Mouse (Mus musculus) cerebellum, adult 11 months (tissue): ENCODE results near the gene Ube3c.
A peak's percentile ranks its signal among the peaks of the same experiment; 100 is the strongest.
"Not testable (repeated sequence)": the region's sequence is repeated elsewhere in the genome, so short reads cannot be mapped to it uniquely, and the experiment has no call there.

ENCODE experiments used
- DNase-seq: peaks from one replicate; pipeline ENCODE4 v3.0.0; 2022

Ube3c gene

GRCm38 (mm10) chr5:29568848-29569377, at the start of gene Ube3c:
Gene Ube3c (plus strand): TSS chr5:29569242.
- peak; percentile 99 for DNase-seq

DNA sequence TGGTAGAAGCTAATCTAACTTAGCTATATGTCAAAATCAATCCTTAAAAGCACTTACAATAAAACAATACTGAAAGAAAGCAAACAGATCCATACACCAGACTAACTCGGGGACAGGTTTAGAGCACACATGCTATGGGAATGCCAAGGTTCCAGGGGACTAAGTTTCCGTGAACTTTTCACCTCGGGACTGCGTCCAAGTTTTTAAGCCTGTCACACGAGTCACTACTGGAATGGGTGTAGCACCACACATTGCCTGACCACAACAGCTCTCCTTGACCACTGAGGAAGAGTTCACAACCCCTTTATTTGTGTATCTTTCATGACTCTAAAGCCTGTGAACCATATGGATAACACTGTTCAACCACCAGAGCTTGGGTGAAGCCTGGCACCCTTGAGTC, 8.9 kb upstream of the Ube3c start:
- DNase-seq = no peak

DNA sequence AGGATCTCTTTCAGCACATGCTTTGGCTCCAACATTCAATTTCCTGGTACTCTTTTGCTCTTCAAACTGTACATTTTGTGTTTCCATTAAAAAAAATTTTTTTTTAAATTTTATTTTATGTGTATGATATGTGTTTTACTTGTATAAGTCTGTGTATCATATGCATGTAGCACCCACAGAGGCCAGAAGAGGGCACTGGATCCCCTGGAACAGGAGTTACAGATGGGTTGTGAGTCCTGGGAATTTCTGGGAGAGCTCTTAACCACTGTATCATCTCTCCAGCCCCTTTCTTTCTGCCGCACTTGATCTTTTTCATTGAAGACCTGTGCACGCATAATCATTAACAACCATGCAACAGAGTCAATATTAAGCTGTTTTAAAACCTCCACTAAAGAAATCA, 8.4 kb upstream of the Ube3c start:
- DNase-seq = no peak

DNA sequence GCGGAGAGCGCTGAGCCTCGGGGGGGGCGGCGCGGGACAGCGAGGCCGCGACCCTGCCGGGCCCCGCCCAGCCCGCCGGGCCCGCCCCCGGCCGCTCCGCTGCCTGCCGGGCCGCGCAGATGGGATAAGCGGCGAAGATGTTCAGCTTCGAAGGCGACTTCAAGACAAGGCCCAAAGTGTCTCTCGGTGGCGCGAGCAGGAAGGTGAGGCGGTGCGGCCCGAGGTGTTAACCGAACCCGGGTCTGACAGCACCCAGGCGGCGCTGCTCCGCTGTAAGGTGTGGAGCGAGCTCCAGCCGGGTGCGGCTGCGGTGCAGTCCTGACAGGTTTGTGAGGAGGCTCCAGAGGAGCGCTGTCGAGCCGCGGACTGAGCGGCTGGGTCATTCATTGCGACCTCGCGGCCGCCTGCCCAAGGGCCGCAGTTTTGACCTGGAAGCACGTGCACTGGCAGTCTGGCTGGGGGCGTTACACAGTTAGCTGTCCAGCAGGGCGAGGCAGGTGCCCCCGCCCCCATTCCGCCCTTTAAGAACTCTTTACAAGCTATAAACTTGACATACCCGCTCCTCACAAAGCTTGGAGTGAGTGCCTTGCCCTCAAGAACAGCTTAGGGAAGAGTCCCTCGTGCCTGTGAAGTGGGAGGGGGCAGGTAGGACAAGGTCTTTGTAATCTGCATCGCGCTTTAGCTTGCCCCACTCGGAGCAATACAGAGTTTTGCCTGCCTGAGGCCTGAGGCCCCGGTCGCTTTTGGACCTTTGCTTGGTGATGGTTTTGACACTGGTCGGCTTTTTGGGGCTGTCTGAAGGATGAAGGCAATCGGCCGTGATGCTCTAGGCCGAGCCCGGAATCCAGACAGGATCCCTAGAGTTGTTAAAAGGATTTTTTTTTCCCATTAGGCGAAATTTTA, 587 bp downstream of the Ube3c start:
- DNase-seq = no peak

- DNase-seq = not testable (repeated sequence)
Measured at GRCm38 (mm10) chr5:29574286-29574685, 5.2 kb downstream of the Ube3c start.

DNA sequence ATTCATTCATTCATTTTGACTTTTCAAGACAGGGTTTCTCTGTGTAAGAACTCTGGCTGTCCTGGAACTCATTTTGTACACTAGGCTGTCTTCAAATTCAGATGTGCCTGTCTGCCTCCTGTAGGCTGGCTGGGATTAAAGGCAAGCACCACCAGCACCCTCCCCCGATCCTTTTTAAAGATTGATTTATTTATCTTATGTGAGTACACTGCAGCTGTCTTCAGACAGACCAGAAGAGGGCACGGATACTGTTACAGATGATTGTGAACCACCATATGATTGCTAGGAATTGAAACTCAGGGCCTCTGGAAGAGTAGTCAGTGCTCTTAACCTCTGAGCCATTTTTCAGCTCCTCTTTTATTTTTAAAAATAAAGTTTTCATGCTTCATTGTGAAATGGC, 6.0 kb downstream of the Ube3c start:
- no peak for DNase-seq

DNA sequence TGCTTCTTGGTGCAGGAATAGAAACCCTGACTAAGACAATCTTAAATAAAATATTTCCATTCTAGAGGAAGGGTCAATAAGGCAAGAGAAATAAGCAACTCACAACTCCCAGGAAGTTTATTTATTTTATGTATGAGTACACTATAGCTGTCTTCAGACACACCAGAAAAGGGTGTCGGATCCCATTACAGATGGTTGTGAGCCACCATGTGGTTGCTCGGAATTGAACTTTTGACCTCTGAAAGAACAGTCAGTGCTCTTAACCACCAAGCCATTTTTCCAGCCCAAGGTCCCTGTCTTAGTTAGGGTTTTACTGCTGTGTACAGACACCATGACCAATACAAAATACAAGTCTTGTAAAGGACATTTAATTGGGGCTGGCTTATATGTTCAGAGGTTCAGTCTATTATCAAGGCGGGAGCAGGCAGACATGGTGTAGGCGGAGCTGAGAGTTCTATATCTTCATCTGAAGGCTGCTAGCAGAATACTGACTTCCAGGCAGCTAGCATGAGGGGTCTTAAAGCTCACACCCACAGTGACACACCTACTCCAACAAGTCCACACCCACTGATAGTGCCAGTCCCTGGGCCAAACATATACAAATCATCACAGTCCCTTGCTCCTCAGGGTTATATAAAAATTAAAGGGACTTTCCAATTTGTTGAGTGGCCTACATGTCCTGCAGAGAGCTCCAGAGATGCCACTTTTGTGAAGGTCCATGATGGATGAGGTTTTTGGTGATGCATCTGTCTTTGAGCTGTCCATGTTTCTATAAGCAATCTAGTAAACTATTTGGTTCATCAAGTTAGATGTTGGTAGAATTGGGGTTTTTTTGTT, 9.0 kb downstream of the Ube3c start:
- DNase-seq = no peak

DNA sequence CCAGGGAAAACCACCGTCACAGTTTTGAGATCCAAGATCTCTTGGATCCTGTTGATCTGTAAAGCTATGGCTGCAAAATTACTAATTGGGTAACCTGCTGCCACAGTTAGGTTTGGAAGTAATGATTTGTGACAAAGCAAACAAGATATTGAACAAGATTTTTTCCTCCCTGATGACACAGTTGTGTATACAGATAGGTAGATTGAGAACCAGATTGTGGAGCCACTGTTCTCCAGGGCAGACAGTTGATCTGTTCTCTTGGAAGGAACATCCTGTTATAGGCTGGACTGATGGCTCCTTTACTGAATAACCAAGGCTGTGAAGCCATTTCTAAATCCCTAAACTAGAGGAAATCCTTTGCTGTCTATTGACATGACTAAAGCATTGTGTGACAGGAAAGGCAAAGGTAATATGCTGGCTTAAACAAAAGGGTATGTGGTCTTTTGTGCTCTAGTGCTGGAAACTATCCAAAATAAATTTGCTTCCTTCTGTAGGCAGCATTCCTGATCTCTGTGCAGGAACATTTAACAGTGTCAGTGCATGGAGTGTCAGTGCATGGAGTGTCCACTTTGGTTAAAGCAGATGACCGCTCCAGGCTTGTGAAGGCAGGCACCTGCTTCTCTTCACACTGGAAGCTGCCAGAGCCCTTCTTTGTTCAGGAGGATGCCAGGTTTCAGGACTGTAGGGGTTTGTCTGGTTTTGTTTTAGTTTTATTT, 15.0 kb downstream of the Ube3c start:
- no peak for DNase-seq

DNA sequence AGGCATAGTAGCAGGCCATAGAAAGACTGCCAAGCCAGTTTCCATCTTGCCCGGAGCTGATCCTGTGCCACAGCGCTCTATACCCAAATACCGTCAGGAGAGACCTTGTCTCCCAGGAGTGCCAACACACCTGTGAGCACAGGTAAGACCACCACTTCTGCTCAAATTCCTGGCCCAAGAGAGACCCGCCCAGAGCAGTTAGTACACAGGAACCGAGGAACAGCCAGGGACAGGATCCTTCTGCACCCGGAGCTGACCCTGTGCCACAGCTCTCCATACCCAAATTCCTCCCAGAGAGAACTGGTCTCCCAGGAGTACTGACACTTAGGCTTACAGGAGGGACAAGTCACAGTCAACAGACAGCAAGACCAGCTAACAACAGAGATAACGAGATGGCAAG, 23.1 kb downstream of the Ube3c start:
- DNase-seq = not testable (repeated sequence)

- DNase-seq = no peak
Measured at GRCm38 (mm10) chr5:29606546-29606945, 37.5 kb downstream of the Ube3c start.

DNA sequence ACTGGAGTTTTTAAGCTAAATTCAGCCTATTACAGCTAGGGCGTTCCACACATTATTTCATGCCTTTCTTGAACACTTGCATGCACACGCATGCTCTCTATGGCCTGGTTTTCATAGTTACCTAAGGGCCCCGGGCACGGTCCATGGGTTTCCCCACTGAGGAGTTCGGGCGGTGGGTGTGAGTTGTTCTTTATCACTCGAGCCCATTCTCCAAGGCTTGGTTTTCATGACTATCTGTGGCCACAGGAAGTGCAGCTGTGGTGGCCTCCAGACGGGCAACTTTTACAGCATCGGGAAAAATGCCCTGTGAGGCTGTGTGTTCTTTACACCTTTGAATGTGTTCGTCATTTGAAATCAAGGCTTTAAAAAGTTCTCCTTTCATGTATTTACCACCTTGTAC, 56.6 kb downstream of the Ube3c start:
- DNase-seq = no peak

DNA sequence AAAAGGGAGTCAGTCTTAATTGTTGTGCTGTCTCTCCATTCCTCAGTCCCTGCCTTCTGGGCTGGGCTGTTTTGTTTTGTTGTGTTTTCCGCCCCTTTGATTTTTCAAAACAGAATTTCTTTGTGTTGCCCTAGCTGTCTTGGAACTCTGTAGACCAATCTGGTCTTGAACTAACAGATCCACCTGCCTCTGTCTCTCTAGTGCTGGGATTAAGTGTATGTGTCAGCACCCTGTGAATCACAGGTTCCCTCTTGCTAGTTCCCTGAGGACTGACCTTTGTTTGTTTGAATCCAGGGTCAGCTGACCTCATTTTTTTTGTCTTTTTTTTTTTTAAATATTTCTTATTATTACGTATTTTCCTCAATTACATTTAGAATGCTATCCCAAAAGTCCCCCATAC, 60.9 kb downstream of the Ube3c start:
- no peak for DNase-seq

DNA sequence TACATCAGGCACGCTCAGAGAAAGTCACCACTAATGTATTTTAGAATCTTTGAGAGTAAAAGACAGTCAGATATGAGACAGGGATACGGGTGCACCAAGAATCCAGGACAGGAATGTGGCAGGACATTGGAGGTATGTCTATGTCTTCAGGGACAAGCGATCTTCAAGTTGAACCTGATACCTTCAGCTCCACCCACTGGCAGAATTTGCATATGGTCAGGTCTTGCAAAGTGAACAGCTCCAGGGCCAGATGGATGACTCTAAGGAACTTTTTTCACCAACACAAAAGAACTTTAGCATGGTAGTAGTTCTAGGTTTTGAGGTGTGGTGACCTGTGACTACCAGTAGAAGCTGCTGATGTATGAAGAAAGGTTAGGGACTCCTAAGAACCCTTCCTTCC, 62.7 kb downstream of the Ube3c start:
- DNase-seq = no peak

DNA sequence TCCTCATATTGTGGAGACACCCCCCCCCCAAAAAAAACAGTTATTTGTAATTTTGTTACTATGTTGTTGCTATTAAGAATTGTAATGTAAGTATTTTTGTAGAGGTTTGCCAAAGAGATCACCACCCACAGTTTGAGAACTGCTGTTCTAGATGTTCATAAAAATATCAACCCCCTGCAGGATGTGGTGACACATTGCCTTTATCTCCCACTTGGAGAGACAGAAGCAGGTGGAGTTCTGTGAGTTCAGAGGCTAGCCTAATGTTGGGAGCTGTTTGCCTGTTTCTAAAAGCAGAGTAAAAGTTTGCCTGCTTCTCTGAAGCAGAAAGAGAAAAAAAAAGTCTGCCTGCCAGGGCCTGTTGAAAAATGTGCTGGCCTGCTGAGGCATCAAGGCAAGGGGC, 67.3 kb downstream of the Ube3c start:
- DNase-seq = no peak

DNA sequence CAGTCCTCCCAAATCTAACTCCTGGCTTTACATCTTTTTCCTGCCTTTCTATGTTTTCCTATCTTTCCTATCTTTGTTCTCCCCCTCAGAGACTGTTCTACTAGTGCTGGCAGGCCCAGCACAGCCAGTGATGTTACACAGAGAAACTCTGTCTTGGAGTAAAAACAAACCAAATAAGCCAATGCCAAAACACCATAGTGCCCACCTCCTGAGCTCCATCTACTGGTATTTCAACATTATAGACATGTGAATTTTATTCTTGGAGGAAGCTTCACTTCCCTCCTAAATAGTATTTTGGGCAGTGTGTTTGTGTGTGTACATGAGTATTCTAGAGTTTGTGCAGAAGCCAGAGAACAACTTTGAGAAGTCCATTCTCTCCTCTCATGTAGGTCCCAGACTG, 67.8 kb downstream of the Ube3c start:
- DNase-seq = no peak

DNA sequence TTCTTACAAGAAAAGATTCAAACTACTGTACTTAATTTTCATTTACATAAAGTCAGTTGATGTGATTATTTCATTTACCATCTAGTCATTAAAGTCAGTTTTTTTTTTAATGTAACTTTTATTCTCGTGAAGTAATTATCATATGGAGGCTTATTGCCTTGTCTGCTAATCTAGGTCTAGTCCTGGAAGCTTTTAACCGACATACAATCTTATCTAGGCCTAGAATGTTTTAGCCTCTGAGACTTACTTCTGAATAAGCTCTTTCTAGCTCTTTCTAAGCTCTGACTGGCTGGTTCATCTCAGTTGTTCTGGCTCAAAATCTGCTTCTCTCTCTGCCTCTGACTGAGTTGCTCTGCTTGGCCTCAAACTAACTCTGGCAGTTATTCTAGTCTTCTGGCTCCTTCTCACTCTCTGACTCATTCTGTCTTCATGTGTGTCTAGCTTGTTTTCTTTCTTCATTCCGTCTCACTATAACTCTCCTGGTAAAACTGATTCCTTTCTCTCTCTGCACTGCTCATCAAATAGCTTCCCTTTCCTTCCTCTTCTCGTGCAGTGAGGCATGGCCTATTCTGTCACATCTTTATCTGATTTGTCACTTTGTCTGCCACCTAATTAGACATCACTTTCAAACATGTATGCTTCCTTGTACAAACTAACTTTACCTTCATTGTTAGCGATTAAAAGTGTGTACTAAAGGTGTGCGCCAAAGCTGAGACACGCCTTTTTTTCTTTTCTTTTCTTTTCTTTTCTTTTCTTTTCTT, 72.3 kb downstream of the Ube3c start:
- DNase-seq = no peak

- no peak for DNase-seq
Measured at GRCm38 (mm10) chr5:29651696-29652095, 82.7 kb downstream of the Ube3c start.

GRCm38 (mm10) chr5:29657590-29658339, 88.7 kb downstream of the Ube3c start:
- no peak for DNase-seq

DNA sequence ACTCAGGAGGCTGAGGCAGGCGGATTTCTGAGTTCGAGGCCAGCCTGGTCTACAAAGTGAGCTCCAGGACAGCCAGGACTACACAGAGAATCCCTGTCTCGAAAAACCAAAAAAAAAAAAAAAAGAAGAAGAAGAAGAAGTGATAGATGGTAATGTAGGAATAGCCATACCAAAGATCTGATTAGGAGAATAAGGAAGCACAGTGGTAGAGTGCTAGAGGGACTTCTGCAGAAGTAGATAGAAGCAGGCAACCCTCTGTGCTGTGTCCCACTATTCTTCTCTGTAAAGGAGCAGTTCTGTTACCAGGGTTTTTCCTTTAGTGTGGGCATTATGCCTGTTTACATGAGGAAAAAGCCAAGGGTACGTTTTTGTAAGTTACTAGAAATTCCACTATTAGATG, 92.2 kb downstream of the Ube3c start:
- DNase-seq = not testable (repeated sequence)

DNA sequence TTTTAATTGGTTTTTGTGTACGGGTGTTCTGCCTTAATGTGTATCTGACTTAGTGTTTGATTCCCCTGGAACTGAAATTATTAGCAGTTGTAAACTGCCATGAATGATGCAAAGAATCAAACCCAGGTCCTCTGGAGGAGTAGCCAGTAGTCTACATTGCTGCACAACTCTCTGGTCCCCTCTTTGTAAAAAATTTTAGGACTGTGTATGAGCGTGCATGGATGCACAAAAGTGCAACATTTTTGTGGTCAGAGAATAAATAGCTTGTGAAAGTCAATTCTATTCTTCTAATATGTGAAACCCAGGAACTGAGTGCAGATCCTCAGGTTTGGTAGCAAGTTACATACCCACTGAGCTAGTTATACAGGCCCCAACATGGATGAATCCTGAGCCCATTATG, 96.3 kb downstream of the Ube3c start:
- DNase-seq = no peak

- no peak for DNase-seq
Measured at GRCm38 (mm10) chr5:29672551-29672950, 103.5 kb downstream of the Ube3c start.

DNA sequence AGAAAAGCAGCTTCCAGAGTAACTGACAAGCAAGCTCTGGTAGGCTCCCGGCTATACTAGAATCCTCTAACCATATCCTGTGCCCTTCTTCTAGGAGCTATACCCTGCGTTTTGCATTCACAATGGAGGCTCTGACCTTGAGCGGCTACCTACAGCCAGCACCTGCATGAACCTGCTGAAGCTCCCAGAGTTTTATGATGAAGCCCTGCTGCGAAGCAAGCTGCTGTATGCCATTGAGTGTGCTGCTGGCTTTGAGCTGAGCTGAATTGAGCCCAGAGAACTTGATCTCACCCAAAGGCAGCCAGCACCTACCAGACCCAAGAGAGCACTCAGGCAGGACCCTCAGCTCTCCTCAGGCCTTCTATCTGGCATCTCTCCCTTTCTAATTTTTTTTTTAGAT, 105.3 kb downstream of the Ube3c start:
- no peak for DNase-seq
